Mouse (Mus musculus): ENCODE measurements around the gene Dhrs2.

Dhrs2 gene

DNA sequence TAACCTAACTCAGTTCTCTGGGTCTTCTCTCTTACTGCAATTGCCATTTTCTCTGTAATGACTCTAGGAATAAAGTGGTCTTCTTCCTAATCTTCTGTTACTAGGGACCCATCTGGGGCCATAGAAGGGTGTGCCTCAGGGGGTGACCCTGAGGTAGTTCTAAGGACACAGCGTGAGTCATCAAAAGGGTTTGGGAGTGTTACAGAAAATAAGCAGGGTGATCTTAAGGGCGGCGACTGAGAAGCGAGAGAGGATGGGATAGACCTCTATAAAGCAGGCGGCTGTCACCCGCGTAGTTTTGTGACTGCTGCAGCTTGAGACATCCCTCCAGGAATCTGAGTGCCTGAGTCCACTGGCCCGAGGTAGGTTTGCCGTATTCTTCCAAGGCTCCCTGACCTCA, at the start of gene Dhrs2:
Gene Dhrs2 (plus strand): TSS at position 301 of the 400 bp plus-strand sequence.
- no peak for TF ChIP-seq GATA4 (IDR thresholded peaks at IDR 0.05; ENCODE audit: insufficient replicate concordance, low read length)

DNA sequence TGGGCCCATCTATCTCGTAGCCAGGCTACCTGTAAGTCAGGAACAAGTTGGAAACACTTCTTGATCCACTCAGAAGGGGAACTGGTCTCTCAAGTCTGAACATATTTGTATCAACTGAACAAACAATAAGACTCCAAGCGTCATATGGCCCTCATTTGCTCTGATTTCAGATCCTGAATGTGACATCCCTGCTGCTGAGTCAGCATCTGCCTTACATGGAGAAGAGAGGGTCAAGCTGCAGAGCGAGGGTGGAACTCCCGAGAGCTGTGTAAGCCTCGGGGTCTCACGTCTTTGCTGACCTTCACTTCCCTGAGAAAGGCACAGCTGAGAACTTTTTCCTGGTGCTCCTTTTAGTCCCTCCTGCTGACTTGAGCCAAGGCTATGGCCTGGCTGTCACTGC, 47.6 kb upstream of the Dhrs2 start:
- no peak for TF ChIP-seq GATA4 (IDR thresholded peaks at IDR 0.05; ENCODE audit: insufficient replicate concordance, low read length)

DNA sequence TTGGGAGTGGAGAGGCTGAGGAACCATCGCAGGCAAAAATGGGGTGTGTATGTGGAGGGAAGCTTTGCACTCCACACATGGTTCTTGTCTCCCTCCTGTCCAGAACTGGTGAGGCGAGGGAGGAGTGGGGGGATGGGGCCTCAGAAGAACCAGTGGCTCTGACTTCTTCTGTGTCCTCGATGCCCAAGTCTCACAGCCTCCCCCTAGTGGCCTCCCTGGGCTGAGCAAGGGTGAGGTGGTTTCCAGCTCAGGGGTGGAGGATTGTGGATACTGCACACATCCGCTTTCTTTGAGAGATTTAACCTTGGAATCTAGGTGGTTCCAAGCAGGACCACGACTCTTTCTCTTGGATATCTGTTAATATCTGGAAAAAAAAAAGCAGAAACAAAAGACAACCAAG, 44.5 kb upstream of the Dhrs2 start:
- TF ChIP-seq GATA4 (IDR thresholded peaks at IDR 0.05; ENCODE audit: insufficient replicate concordance, low read length), result no peak

DNA sequence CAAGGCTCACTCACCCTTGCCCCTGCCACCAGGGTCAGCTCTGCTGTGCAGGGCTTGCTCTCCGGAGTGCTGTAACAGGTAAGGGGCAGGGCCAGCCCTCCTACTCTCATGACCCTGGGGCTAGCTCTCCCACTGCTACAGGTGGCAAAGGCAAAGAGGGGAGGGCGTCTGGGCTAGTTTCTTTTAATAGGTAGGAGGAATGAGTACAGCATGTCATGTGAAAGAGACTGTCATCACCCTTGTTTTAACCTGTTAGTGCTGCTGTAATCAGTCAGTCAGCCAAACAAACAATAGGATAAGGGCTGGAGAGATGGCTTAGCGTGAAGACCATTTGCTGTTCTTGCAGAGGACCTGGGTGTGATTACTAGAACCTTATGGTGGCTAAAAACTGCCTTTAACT, 40.9 kb upstream of the Dhrs2 start:
- TF ChIP-seq GATA4 (IDR thresholded peaks at IDR 0.05; ENCODE audit: insufficient replicate concordance, low read length), result no peak

DNA sequence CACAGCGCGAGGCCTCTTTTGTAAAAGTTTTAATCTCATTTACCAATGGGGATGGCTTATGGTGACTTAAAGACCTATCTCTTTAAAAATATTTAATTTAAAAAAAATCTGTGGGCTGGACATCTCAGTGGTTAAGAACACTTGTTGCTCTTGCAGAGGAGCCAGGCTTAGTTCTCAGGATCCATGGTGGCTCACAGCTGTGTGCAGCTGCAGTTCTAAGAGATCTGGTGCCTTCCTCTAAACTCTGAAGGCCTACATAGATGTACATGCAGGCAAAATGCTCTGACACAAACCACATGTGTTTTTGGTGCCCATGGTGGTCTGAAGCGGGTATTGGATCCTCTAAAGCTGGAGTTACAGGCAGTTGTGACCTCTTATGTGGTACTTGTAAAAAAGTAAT, 38.6 kb upstream of the Dhrs2 start:
- TF ChIP-seq GATA4 (IDR thresholded peaks at IDR 0.05; ENCODE audit: insufficient replicate concordance, low read length), result no peak

DNA sequence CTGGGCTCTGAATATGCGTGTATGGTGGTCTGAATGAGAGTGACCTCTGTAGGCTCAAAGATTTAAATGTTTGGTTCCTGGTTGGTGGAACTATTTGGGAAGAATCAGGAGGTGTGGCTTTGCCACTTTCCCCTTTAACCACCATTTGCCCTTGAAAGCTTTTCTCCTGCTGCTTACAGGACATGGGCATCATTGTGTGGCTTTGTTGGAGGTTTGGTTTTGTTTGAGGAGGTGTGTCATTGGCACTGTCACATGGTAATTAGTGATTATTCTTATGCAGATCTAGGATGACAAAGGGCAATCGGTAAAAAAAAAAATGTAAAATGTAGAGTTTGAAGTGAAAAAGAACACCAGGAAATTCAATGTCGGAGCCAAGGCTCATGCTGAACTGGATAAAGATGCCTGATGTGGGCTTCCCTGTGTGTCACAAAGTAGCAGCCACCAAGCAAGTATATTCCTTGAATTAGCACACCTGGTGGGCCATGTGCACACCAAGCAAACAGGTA, 37.1 kb upstream of the Dhrs2 start:
- no peak for TF ChIP-seq GATA4 (IDR thresholded peaks at IDR 0.05; ENCODE audit: insufficient replicate concordance, low read length)

DNA sequence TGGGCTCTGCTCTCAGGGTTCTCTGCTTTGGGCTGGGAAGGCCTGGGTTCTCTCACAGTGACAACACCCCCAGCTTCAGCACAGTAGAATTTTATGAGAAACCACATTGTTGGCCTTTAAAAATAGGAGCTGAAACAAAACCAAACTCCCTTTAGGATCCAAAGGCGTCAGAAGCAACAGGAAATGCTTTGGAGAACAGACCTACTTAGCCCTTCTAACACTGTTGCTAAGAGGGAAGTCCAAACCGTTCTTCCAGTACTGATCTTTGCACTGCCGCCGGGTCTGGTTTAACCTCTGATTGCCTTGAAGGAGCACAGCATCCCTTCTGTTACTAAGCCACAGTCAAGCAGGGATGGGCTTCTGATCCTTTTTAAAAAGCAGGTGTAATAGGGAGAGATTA, 33.3 kb upstream of the Dhrs2 start:
- TF ChIP-seq GATA4 (IDR thresholded peaks at IDR 0.05; ENCODE audit: insufficient replicate concordance, low read length), result no peak

DNA sequence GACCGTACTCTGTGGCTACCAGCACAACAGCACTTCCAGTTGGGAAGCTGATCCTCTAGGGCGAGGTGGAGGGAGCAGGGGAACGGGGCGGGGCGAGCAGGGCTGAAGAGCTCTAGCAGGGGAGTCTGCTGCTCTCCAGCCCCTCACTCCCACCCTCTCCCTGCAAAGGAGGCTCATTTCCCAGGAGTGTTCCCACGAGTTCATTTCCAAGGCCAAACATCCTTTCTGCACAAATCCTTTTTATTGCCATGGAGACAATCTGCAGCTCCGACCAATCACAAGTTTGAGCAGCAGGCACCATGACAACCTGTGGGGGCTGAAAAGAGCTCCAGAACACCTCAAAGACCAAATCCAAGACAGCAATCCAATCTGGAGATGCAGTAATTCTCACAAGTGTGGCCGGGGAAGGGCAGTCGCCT, 32.4 kb upstream of the Dhrs2 start:
- no peak for TF ChIP-seq GATA4 (IDR thresholded peaks at IDR 0.05; ENCODE audit: insufficient replicate concordance, low read length)

DNA sequence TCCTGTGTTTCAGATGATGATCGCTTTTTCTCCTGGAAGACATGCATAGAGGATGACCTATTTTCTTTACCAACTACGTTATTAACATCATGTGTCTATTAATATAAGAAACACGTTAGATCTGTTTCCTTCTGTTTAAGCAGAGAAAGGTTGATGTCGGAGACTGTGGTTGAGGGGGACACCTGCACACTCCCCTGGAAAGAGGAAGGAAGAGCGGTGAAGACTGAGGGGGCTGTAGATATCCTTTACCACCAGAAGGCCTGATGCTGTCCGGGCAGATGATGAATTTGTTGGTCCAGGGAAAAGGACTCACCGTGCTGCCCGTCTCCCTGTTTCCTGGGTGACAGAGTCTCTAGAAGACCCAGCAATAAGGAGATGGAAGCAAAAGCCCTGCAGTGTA, 28.5 kb upstream of the Dhrs2 start:
- TF ChIP-seq GATA4 (IDR thresholded peaks at IDR 0.05; ENCODE audit: insufficient replicate concordance, low read length), result no peak

DNA sequence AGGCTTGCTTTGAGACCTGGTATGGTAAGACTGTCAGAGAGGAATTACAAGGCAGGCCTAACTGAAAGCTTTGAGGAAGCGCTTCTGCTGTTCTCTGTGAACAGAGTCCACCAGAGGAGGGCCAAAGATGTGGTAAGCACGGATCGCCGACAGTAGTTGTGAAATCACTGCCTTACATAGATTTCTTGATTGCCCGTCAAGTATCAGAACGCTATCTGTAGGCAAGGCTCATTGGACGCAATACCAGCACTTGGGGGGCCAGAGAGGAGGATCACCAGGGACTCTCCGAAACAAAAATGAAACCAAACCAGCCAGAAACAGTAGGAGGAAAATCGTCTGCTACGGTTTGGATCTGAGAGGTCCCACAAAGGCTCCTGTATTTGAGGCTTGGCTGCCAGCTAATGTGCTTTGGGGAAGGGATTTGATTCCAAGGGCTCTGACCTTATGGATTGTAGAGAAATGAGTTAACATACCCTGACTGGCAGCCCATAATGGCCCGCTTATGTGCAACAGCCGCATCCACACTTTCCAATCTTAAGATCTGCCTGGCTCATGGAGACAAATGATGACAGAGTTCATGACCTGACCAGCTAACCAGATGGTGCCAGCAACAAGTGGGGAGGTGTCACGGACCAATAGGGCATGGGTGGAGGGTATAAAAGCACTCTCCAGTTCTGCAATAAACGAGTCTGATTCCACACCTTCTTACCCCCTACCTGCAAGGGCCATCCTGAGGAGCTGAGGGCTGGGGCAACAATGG, 27.8 kb upstream of the Dhrs2 start:
- no peak for TF ChIP-seq GATA4 (IDR thresholded peaks at IDR 0.05; ENCODE audit: insufficient replicate concordance, low read length)

DNA sequence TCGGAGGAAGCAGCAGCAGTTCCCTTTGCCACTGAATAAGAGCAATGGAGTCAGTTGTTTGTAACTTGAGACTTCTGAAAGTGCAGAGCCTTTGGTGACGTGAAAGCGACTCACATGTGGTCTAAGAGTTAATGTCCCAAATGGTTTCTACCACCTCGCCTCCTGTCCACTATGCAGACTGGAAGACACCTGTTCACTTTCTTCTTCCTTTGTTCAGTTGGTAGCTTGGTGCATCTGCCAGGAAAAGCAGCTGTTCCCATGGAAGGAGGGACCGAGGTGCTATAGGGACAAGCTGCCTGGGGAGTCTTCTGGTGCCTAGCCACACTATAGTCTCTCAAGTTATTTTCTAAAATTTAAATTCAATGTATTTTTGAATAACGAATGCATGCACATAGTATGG, 27.0 kb upstream of the Dhrs2 start:
- no peak for TF ChIP-seq GATA4 (IDR thresholded peaks at IDR 0.05; ENCODE audit: insufficient replicate concordance, low read length)

DNA sequence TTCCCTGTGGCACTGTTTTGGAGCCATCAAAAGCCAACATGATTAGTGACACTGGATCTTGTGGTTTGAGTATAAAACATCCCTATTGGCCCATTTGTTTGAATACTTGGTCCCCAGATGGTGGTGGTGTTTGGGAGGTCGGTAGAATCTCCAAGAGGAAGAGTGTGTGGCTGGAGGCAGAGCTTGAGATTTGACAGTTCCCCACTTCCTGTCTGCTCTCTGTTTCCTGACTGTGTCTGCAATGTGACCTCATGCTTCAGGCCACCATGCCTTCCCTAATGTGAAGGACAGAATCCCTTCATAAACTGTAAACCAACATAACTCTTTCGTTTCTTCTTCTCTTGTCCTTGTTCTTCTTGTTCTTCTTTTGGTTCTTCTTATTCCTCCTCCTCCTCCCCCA, 24.7 kb upstream of the Dhrs2 start:
- TF ChIP-seq GATA4 (IDR thresholded peaks at IDR 0.05; ENCODE audit: insufficient replicate concordance, low read length), result no peak

DNA sequence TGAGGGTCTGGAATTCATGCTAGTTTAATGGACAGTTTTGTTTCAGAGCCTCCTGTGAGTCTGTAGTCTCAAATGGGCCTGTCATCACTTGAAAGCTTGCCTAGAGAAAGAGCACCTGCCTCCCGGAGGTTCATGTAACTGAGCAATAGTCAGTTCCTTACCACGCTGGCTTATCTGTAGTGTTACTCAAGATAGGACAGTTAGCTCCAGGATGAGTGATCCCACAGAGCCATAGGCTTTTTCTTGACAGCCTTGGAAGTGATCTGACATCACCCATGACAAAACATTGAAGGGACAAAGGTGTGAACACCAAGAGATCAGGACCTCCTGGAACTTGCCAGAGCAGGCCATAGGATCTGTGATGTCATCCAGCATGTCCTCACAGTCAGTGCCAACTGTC, 23.6 kb upstream of the Dhrs2 start:
- no peak for TF ChIP-seq GATA4 (IDR thresholded peaks at IDR 0.05; ENCODE audit: insufficient replicate concordance, low read length)

DNA sequence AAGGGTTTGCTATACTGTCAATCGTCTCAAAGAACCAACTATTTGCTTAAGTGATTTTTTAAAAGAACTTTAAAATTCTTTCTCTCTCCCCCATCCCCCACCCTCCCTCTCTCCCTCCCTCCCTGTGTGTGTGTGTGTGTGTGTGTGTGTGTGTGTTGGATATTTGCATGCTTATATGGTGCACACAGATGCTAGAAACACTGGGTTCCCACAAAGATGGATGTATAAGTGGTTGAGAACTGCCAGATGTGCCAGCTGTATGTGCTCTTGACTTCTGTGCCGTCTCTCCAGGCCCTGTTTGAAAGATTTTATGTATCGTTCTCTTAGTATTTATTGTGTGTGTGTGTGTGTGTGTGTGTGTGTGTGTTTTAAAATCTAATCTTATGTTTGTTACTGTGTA, 17.3 kb upstream of the Dhrs2 start:
- no peak for TF ChIP-seq GATA4 (IDR thresholded peaks at IDR 0.05; ENCODE audit: insufficient replicate concordance, low read length)

DNA sequence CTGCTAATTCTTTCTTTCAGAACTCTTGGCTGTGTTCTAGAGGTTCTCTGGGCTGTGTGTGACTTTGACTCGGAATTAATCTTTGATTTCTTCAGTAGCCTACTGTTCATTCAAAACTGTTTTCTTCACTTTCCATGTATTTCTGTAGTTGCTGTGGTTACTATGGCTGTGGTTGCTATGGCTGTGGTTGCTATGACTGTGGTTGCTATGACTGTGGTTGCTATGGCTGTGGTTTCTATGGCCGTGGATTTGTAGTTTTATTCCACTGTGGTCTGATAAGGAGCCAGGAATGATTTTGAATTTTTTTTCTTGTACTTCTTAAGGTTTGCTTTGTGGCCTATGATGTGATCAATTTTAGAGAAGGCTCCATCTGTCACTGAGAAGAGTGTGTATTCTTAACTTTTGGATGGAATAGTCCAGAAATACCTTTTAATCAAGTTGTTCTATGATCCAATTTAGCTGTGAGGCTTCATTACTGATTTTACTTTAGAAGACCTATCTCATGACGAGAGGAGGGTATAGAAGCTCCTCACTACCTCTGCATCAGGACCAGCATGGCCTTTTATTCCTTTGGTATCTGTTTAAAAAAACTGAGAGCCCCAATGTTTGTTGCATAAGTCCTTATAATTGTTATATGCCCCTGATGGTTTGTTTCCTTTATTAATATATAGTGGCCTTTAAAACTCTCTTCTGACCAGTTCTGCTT, 16.6 kb upstream of the Dhrs2 start:
- TF ChIP-seq GATA4 (IDR thresholded peaks at IDR 0.05; ENCODE audit: insufficient replicate concordance, low read length), result no peak

DNA sequence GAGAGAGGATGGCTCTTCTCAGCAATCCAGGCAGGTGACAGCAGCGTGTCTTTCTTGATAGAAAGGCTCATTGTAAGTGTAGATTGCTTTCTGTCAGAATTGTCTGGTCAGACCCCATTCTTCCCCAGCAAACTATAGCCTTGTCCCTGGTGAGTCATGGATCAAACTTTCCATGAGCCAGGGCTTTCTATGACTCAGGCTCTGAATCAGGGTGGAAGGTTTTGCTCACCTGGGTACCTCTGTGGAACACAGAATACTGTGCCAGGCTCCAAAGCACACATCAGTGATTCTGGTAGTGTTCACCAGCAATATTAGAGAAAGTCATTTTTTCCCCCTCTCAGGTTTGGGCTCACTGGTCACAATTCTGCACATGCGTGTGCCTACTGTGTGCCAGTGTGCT, 13.5 kb upstream of the Dhrs2 start:
- no peak for TF ChIP-seq GATA4 (IDR thresholded peaks at IDR 0.05; ENCODE audit: insufficient replicate concordance, low read length)
